Mouse (Mus musculus) thymus, adult 18-20 months (tissue): ENCODE results near the gene Fam199x.
A peak's percentile ranks its signal among the peaks of the same experiment; 100 is the strongest.

Source experiments
- DNase-seq, 2 experiments: peaks; one replicate each; pipeline ENCODE4 v3.0.0; 2022; ENCODE audit warnings: mixed read lengths in 2 of 2

The Fam199x gene

DNA sequence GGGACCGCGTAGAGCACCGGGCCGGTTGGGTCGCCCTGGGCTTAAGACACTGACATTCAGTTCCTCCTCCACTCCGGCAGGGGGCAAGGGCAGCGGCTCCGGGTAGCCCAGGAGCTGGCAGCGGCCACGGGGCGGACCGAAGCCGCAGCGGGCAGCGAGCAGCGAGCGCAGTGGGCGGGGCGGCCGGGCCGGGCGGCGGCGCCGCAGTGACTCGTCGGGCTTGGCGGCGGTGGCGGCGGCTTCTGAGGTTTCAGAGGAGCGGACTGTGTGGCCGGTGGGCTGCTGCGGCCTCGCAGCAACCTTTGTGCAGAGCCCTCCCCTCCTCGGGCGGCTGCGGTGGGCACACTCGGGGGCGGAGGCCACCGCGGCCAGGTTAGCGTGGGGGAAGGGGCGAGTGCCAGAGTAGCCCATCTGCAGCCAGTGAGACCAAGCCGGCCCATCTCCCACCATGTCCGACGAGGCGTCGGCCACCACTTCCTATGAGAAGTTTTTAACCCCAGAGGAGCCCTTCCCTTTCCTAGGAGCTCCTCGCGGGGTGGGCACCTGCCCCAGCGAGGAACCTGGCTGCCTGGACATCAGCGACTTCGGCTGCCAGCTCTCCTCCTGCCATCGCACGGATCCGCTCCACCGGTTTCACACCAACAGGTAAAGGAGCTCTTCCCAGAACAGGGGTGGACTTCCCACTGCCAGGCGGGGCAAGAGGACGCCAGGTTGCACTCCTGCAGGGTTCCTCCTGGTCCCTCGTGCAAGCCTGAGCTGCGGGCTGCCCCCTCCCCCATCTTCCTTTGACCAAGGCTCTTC lies at the start of gene Fam199x:
TSS of gene Fam199x (plus strand) at position 170 of the 801 bp plus-strand sequence.
- DNase-seq, result peak; percentile 34 to 56

DNA sequence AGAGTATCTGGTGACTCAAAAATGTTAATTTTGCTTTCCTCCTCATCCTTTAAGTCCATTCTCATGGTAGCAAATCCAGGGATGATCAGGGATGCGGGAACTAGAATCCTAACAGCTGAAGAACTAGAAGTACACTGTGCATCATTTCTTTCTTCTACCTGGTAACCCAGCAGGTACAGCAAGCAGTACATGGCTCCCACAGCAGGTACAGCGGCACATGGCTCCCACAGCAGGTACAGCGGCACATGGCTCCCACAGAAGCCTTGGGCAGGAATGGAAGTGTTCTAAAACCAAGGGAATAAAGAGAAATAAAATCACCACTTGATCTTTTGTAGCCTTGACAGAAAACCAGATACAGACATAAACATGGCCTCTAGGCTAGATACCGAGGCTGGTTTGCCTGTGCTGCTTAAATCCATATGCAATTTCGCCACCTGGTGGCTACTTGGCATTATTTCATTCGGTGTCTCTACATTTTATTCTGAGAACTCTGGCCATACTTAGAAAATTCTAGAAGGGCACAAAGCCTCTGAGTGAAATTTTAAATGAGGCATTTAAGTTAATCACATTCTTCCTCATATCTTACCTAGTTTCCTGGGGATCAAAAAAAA lies 34.2 kb upstream of the Fam199x start:
- no peak for DNase-seq

DNA sequence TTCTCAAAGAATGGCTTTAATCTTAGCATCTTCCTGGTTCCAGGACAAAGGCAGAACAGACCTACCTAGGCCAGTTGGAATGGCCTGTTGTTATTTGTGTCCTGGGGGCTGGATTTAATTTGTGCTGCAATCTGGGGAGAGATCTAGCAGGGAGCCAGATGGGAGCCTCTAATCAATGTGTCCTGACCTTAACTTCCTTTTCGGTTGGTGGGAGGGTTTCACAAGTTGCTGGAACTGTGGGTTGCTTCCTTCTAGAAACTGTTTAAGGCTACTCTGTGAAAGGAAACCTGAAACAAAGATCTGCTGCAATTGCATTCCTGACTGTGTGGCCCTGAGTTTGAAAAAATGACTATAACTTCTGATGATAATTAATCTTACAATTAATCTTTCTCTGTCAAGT lies 31.7 kb upstream of the Fam199x start:
- no peak for DNase-seq

DNA sequence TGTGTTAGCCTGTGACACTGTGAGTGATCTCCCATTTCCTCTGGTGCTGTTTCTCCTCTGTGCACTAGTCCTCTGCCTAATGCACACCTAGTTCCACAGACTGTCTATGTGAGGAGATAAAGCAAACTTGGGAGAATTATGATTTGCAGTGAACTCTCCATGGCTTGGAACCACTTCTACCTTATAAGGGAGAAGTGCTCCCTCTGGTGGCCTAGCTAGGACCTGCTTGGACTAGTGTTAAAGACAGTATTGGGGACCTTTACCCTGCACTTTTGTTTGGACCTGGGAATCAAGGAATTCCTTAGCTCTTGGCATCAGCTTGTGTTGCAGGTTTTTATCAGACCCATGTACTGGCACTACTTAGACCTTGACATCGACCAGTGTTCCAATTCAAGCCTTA lies 30.1 kb upstream of the Fam199x start:
- peak; percentile 4 to 11 for DNase-seq

DNA sequence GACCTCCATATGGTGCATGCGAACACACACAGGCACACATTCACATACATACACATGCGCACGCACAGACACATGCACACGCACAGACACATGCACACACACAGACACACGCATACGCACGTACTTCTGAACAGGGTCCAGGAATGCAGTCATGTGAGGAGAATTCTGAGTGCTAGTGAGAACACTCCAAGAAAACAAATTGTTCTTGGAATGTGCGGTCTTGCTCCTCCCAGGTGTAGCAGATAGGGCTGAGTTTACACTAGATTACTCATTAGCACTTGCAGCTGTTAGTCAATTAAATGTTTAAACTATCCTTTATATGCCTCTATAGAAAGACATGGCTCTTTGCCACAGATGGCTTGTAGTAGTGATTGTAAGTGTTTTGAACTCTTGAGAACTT lies 18.5 kb upstream of the Fam199x start:
- DNase-seq, result no peak

DNA sequence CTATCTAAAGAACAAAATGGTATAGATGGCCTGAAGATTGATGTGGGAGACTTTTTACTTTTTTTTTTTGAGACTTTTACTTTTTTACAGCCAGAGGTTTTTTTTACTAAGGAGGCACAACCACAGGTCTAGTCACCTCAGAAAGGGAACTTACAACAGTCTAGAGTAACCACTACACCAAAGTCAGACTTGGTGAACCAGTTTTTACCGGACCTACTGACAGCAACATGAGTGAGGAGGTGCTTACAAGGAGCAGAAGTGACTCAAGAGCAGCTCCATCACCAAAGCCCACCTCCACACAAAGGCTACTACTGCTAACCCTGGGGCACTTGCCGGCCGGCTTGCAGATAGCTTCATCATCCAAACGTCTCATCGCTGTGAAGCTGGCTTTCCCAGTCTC lies 17.7 kb upstream of the Fam199x start:
- DNase-seq, result no peak

DNA sequence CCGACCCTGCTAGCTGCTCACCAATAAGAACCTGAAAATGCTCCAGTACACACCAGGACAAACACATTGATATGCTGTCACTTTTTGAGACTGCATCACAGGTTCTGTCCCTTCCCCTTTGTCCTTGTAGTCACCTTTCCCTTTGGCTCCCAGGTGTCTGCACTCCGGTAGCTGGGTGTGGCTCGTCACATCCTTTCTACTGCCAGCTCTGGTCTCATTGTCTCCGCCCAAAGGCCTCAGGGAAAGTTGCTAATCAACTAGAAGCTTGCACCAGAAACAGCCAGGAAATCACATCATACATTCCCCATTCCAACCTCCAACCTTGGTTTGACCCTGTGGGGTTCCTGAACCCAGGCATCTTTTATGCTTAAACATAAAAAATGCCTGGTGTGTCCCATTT lies 15.1 kb upstream of the Fam199x start:
- DNase-seq, result no peak

DNA sequence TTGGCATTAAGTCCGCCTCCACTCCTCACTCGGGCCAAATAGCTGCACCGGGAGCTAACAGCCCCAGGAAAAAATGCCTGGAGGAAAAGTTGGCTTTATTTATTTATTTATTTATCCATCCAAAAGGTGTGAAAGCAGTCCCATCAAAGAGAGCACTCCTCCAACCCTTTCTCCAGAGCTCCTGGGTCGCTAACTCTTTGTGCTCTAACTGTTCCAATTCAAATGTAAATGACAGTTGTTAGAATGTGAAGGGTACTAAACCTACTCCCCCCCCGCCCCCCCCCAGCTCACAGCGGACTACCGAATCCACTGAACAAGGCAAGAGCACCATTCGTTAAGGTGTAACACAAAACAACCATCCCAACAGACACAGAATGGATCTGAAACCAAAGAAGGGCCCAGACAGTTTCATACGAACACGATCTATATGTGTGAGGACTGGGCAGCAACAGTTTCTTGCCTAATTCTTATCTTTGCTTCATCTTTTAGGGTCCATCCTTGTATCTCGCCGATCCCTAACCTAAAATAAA lies 11.9 kb upstream of the Fam199x start:
- no peak for DNase-seq

DNA sequence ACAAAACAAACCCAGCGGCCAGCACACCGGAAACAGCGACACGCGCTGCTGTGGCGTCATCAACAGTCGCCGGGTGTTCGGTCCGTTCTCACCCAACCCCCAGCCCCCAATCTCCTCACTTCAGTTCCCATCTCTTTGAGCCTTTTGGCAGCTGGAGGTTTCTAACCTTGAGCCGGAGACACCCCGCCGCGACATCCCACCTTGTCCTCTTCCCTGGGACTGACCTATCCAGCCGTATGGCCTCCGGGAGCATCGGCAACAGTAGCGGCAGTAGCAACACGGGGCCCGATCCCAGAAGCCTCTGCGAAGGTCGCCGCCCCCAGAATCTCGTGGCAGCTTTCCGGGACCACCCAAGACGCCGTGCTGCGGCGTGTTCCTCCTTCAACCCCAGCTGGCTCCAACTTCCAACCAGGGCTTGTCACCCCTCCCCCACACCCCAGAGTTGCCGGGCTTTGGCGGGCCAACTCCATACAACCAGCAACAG lies 11.4 kb upstream of the Fam199x start, which contains the start of gene Slc25a53:
TSS of gene Slc25a53 (minus strand) at position 303 of the 484 bp plus-strand sequence.
- DNase-seq, result peak; percentile 68 to 74

DNA sequence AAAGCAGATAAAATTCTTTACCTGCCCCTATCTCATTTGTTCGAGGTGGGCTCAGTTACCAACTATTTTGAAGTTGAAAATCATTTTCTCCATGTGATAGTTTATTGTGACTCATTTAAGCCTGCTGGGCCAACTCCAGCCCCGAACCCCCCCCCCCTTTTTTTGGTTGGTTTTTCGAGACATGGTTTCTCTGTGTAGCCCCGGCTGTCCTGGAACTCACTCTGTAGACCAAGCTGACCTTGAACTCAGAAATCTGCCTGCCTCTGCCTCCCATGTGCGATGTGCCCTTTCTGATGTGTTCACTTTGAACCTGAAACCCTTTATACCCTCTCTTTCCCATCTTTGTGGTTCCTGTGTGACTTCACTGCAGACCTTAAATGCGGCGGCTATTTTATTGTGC lies 10.9 kb upstream of the Fam199x start:
- no peak for DNase-seq

DNA sequence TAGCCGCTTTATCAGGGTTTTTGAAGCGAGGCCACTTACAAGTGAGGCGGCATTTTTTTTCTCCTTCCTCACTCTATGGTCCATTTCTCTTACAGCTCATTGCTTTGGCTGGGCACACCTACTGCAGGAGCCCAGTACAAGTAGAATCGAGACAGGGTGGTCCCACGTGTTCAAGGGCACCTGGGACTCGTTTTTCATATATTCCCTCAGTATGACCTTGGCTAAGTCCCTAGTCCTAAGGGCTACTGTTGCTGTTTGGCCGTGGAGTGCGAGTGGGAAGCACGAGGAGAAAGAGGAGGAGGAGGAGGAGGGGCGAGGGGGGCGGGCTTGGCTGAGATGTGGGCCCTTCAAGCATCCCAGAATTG lies 352 bp upstream of the Fam199x start:
- DNase-seq, result no peak

DNA sequence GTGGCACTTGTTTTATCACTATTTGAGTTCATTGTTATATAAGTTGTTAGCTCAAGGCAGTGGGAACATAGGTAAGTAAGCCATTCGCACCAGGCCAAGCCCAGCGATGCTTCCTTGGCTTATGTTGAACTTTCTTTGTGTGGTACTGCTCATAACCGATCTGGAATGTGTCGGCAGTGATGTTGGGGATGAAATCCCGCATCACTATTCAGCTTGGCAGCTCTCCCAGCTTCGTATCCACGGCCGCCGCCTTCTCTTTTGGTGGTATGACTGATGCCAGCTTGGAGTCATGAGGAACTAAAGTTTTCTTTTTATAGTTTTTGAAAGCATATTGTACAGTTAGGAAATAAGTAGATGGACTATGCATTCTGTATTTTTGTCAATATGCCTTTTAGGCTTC lies 13.8 kb downstream of the Fam199x start:
- no peak for DNase-seq

DNA sequence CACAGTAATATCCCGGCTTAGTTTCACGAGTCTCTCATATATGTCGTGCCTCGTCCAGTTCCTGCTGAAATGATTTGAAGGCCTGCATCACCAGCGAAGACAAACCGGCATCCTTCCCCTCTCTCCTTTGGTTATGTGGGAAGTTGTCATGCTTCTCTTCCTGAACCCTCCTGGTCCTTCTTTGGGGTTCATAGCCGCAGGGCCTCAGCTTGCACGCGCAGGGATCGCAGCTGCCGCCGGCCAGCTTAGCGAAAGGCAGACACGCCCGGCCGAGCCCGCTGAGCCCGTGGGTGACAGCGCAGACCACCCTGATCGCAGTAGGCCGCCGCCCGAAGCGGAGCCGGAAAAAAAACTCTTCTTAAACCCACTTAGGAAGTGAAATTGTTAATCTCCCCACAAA lies 55.1 kb downstream of the Fam199x start:
- DNase-seq, result no peak

DNA sequence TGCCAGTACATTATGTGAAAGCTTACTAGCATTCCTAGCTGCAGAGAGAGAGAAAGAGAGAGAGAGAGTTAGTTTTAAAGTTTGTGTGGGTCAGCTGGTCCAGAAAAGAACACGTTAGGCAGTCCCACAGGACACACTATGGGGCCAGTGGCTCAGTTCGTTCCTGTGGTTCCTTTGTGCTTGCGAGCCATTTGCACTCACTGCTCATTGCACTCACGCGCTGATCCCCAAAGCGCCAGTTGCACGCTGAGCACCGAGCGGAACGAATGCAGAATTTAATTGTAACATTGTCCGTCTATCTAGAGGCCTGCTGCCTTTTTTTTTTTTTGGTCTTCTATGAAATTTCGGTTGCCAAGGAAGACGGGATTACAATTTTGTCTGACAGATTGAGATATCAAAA lies 57.1 kb downstream of the Fam199x start:
- no peak for DNase-seq

DNA sequence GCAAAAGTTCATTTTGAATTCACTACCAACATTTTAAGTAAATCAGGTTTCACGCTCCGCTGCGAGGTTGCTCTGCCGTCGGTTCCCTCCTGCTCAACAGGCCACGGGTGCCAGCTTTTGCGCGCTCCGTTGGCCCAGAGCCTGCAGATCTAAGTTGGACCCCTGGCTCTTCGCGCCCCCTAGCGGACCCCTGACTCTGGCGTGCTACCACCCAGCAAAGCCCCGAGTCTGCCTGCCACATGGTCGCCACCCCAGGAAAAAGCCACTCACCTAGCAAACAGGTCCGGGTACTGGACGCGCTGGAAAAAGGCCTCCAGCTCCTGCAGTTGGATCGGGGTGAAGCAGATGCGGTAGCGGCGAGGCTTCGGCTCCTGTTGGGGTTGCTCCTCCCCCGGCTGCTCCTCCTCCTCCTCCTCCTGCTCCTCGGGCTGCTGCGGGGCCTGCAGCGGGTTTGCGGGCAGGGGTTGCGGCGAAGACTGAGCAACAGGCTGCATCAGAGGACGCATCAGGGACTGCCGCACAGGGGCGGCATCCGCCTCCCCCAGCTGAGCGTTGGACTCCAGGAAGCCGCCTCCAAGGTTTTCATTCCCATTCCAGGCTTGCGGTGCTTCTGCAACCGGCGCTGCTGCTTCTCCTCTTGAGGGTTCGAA lies 68.8 kb downstream of the Fam199x start:
- peak; percentile 15 to 26 for DNase-seq

DNA sequence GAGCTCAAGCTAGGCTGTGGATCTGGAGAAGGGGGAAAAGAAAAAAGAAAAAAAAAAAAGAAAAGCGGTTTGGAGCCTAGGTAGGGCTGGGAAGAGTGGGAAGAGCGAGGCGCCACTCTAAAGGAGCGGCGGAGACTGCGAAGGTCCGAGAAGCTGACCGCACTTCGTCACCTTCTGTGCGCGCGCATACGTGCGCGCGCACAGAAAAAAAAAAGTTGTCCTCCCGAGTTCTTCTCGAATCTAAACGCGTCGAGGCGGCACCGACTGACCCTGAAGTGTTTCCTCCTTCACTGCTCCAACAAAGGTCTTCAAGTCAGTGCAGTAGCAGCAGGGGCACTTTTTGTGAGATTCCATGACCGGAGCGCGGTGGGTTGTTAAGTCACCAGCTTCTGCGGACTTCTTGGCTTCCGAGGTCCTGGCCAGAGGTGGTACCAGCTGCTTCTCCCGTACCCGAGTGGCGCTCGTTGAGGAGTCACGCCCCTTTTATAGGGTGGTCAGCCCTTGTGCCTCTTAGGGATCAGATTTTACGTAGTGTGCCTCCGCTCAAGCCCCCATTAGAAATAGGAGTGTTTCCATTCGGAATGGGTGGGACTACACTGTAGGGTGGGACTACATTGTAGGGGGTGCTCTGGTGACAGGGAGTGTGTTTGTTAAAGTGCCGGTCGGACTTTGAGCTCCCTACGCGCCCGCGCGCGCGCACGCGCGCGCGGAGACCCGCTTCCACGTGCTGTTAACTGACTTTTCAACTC lies 70.5 kb downstream of the Fam199x start:
- no peak for DNase-seq

DNA sequence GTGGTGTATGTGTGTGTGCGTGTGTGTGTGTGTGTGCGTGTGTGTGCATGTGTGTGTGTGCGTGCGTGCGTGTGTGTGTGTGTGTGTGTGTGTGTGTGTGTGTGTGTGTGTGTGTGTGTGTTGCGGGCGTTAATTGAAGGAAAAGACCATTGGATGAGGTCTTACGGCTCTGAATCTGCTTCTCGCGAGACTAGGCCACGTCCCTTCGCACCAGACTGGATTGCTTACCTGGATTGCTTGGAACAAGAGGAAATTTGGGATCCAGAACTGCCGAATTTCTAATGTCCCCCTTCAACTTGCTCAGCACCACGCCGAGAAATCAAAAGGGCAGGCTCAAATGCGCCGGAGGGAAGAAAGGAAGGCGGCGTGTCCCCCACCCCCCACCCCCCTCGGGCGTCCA lies 72.3 kb downstream of the Fam199x start, which contains the start of gene Esx1:
TSS of gene Esx1 (minus strand) at position 366 of the 400 bp plus-strand sequence.
- no peak for DNase-seq

DNA sequence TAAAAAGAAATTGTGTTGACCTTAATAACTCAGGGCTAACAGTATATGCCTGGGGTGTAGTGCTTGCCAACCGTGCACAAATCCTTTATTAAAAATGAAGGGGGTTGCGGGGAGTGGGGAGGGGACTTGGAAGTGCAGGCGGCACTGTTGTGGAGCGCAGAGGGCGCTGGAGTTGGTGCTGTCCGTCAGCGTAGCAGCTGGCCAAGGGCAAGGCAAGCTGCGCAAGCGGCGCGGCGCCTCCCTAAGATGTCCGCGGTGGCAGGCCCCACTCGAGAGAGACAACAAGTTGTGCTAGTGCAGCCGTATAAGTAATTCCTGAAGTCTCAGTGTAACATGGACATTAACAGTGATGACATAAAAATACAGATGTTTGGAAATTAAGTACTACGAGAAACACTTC lies 78.1 kb downstream of the Fam199x start:
- DNase-seq, result no peak
